Mouse (Mus musculus): ENCODE measurements at regions not wholly inside any gene's neighbourhood (a gene's known extent, or its start where the extent isn't known, plus 50 kb on each side); places are given as distances from the start of the nearest gene placed in this dataset.

- no peak overlapping the region for H3K9ac ChIP-seq (ENCODE audit: low read depth, low read length)
- WGBS = 82% methylated on average over 7 of the region's 7 CpGs
Observed at GRCm38 (mm10) chr8:24240211-24240983, 485.3 kb downstream of the Adam3 start.

GRCm38 (mm10) chr8:24234981-24235380, 490.7 kb downstream of the Adam3 start:
- H3K4me1 ChIP-seq (ENCODE audit: control insufficient read depth, insufficient read depth, low read length) = no peaks in the 10 kb centered on the region
- no peaks in the 10 kb centered on the region for H3K36me3 ChIP-seq (ENCODE audit: control insufficient read depth, insufficient read depth, low read length)
- no peak for DNase-seq (ENCODE audit: extremely low read depth, low read depth, low spot score)
- TF ChIP-seq POLR2A (IDR thresholded peaks at IDR 0.05; ENCODE audit: extremely low read depth, insufficient read depth, low read length) (no peak), CTCF (IDR thresholded peaks at IDR 0.05; ENCODE audit: low read depth, low read length) (no peak)
- H3K4me3 ChIP-seq (ENCODE audit: insufficient read depth, low read depth, low read length) = no peak overlapping the region
- H3K27ac ChIP-seq (replicated peaks; ENCODE audit: insufficient read depth, low read depth, low read length) = no peak overlapping the region
- no peaks in the 10 kb centered on the region for H3K27me3 ChIP-seq (ENCODE audit: control insufficient read depth, insufficient read depth, low read length)
- H3K79me2 ChIP-seq (ENCODE audit: control insufficient read depth, insufficient read depth, low read length) = no peaks in the 10 kb centered on the region
- WGBS = 71% methylated on average over 7 of the region's 7 CpGs
- no peak overlapping the region for H3K9ac ChIP-seq (ENCODE audit: low read depth, low read length)

More at GRCm38 (mm10) chr8:24240211-24240983, 485.3 kb downstream of the Adam3 start:
- no peaks in the 10 kb centered on the region for H3K4me1 ChIP-seq (ENCODE audit: control insufficient read depth, insufficient read depth, low read length)
- TF ChIP-seq POLR2A (IDR thresholded peaks at IDR 0.05; ENCODE audit: extremely low read depth, insufficient read depth, low read length) (no peak), CTCF (IDR thresholded peaks at IDR 0.05; ENCODE audit: low read depth, low read length) (peak; percentile 12; the same call in 1 of the 2 replicates)
- peak; percentile 0 for DNase-seq (ENCODE audit: extremely low read depth, low read depth, low spot score)
- H3K79me2 ChIP-seq (ENCODE audit: control insufficient read depth, insufficient read depth, low read length) = no peaks in the 10 kb centered on the region
- H3K4me3 ChIP-seq (ENCODE audit: insufficient read depth, low read depth, low read length) = no peak overlapping the region
- H3K27ac ChIP-seq (replicated peaks; ENCODE audit: insufficient read depth, low read depth, low read length) = no peak overlapping the region
- no peaks in the 10 kb centered on the region for H3K36me3 ChIP-seq (ENCODE audit: control insufficient read depth, insufficient read depth, low read length)
- no peaks in the 10 kb centered on the region for H3K27me3 ChIP-seq (ENCODE audit: control insufficient read depth, insufficient read depth, low read length)

- no peak overlapping the region for H3K4me3 ChIP-seq (ENCODE audit: insufficient read depth, low read depth, low read length)
- H3K36me3 ChIP-seq (ENCODE audit: control insufficient read depth, insufficient read depth, low read length) = no peaks in the 10 kb centered on the region
- 75% methylated on average over 1 of the region's 1 CpGs for WGBS
- H3K4me1 ChIP-seq (ENCODE audit: control insufficient read depth, insufficient read depth, low read length) = no peaks in the 10 kb centered on the region
- no peaks in the 10 kb centered on the region for H3K27me3 ChIP-seq (ENCODE audit: control insufficient read depth, insufficient read depth, low read length)
- no peak overlapping the region for H3K9ac ChIP-seq (ENCODE audit: low read depth, low read length)
- no peak for DNase-seq (ENCODE audit: extremely low read depth, low read depth, low spot score)
- TF ChIP-seq POLR2A (IDR thresholded peaks at IDR 0.05; ENCODE audit: extremely low read depth, insufficient read depth, low read length) (no peak), CTCF (IDR thresholded peaks at IDR 0.05; ENCODE audit: low read depth, low read length) (no peak)
- H3K27ac ChIP-seq (replicated peaks; ENCODE audit: insufficient read depth, low read depth, low read length) = no peak overlapping the region
- no peaks in the 10 kb centered on the region for H3K79me2 ChIP-seq (ENCODE audit: control insufficient read depth, insufficient read depth, low read length)
Observed at GRCm38 (mm10) chr8:24228148-24228547, 497.5 kb downstream of the Adam3 start.

GRCm38 (mm10) chr8:24227331-24228072, 498.1 kb downstream of the Adam3 start:
- Histone ChIP-seq H3K4me1 (ENCODE audit: control insufficient read depth, insufficient read depth, low read length) (no peaks in the 10 kb centered on the region), H3K79me2 (ENCODE audit: control insufficient read depth, insufficient read depth, low read length) (no peaks in the 10 kb centered on the region), H3K27me3 (ENCODE audit: control insufficient read depth, insufficient read depth, low read length) (no peaks in the 10 kb centered on the region), H3K27ac (replicated peaks; ENCODE audit: insufficient read depth, low read depth, low read length) (no peak overlapping the region), H3K36me3 (ENCODE audit: control insufficient read depth, insufficient read depth, low read length) (no peaks in the 10 kb centered on the region), H3K9ac (ENCODE audit: low read depth, low read length) (no peak overlapping the region), H3K4me3 (ENCODE audit: insufficient read depth, low read depth, low read length) (no peak overlapping the region)
- WGBS = 47% methylated on average over 5 of the region's 5 CpGs
- no peak for DNase-seq (ENCODE audit: extremely low read depth, low read depth, low spot score)
- TF ChIP-seq CTCF (IDR thresholded peaks at IDR 0.05; ENCODE audit: low read depth, low read length) (no peak), POLR2A (IDR thresholded peaks at IDR 0.05; ENCODE audit: extremely low read depth, insufficient read depth, low read length) (no peak)

- TF ChIP-seq POLR2A (IDR thresholded peaks at IDR 0.05; ENCODE audit: extremely low read depth, insufficient read depth, low read length) (no peak), CTCF (IDR thresholded peaks at IDR 0.05; ENCODE audit: low read depth, low read length) (no peak)
- H3K4me3 ChIP-seq (ENCODE audit: insufficient read depth, low read depth, low read length) = no peak overlapping the region
Observed at GRCm38 (mm10) chr8:24220222-24220621, 505.4 kb downstream of the Adam3 start.

More at GRCm38 (mm10) chr8:24220222-24220621, 505.4 kb downstream of the Adam3 start:
- no peaks in the 10 kb centered on the region for H3K36me3 ChIP-seq (ENCODE audit: control insufficient read depth, insufficient read depth, low read length)
- no peaks in the 10 kb centered on the region for H3K4me1 ChIP-seq (ENCODE audit: control insufficient read depth, insufficient read depth, low read length)
- H3K27ac ChIP-seq (replicated peaks; ENCODE audit: insufficient read depth, low read depth, low read length) = no peak overlapping the region
- 79% methylated on average over 8 of the region's 8 CpGs for WGBS
- H3K79me2 ChIP-seq (ENCODE audit: control insufficient read depth, insufficient read depth, low read length) = no peaks in the 10 kb centered on the region
- H3K27me3 ChIP-seq (ENCODE audit: control insufficient read depth, insufficient read depth, low read length) = no peaks in the 10 kb centered on the region; the same call in 1 of the 2 replicates
- H3K9ac ChIP-seq (ENCODE audit: low read depth, low read length) = no peak overlapping the region
- DNase-seq (ENCODE audit: extremely low read depth, low read depth, low spot score) = no peak

All from liver, adult 2 months (tissue).